Mouse (Mus musculus) MN1 (cell line): ENCODE data around the gene Cacna1d.
A peak's percentile ranks its signal among the peaks of the same experiment; 100 is the strongest.

Source experiments
- DNase-seq: peaks from one replicate; pipeline ENCODE4 v3.0.0-alpha.2; 2016; ENCODE audit warnings: low spot score

Gene Cacna1d

GRCm38 (mm10) chr14:30329109-30329508 is 162.1 kb downstream of the Cacna1d start:
- no peak for DNase-seq

GRCm38 (mm10) chr14:30327452-30327851 is 163.8 kb downstream of the Cacna1d start:
- DNase-seq = peak; percentile 25

GRCm38 (mm10) chr14:30327051-30327450 is 164.2 kb downstream of the Cacna1d start:
- DNase-seq = no peak

- no peak for DNase-seq
Measured at GRCm38 (mm10) chr14:30326226-30326625, 165.0 kb downstream of the Cacna1d start.

GRCm38 (mm10) chr14:30324994-30325393 is 166.3 kb downstream of the Cacna1d start:
- DNase-seq = peak; percentile 48

- no peak for DNase-seq
Measured at GRCm38 (mm10) chr14:30318715-30319437, 172.4 kb downstream of the Cacna1d start.

- DNase-seq = no peak
Measured at GRCm38 (mm10) chr14:30318293-30318692, 173.0 kb downstream of the Cacna1d start.

- no peak for DNase-seq
Measured at GRCm38 (mm10) chr14:30317616-30318015, 173.6 kb downstream of the Cacna1d start.

- no peak for DNase-seq
Measured at GRCm38 (mm10) chr14:30311206-30311889, 179.9 kb downstream of the Cacna1d start.

- DNase-seq = no peak
Measured at GRCm38 (mm10) chr14:30310236-30310635, 181.0 kb downstream of the Cacna1d start.

GRCm38 (mm10) chr14:30306221-30306620 is 185.0 kb downstream of the Cacna1d start:
- no peak for DNase-seq

GRCm38 (mm10) chr14:30299946-30300345 is 191.3 kb downstream of the Cacna1d start:
- no peak for DNase-seq

- no peak for DNase-seq
Measured at GRCm38 (mm10) chr14:30297492-30297891, 193.8 kb downstream of the Cacna1d start.

GRCm38 (mm10) chr14:30292135-30292463 is 199.2 kb downstream of the Cacna1d start:
- no peak for DNase-seq

GRCm38 (mm10) chr14:30291389-30292134 is 199.7 kb downstream of the Cacna1d start:
- no peak for DNase-seq

GRCm38 (mm10) chr14:30284446-30284845 is 206.8 kb downstream of the Cacna1d start:
- DNase-seq = no peak

GRCm38 (mm10) chr14:30284022-30284421 is 207.2 kb downstream of the Cacna1d start:
- no peak for DNase-seq

- DNase-seq = no peak
Measured at GRCm38 (mm10) chr14:30275572-30275971, 215.7 kb downstream of the Cacna1d start.

- DNase-seq = no peak
Measured at GRCm38 (mm10) chr14:30272976-30273375, 218.3 kb downstream of the Cacna1d start.

- no peak for DNase-seq
Measured at GRCm38 (mm10) chr14:30272523-30272922, 218.7 kb downstream of the Cacna1d start.

- DNase-seq = no peak
Measured at GRCm38 (mm10) chr14:30271856-30272255, 219.4 kb downstream of the Cacna1d start.

GRCm38 (mm10) chr14:30270350-30270749 is 220.9 kb downstream of the Cacna1d start:
- DNase-seq = no peak

GRCm38 (mm10) chr14:30265728-30266127 is 225.5 kb downstream of the Cacna1d start:
- no peak for DNase-seq
